Mouse (Mus musculus): ENCODE results near the gene Adnp. TPM values are rescaled to one million over a fixed set of nuclear protein-coding genes. Genes with fewer than 3 reads are reported as not detected.
"Not testable (repeated sequence)": the region's sequence is repeated elsewhere in the genome, so short reads cannot be mapped to it uniquely, and the experiment has no call there.

Adnp gene
- polyA plus RNA-seq, 1 experiment from 2014 or later: 3.4 TPM

DNA sequence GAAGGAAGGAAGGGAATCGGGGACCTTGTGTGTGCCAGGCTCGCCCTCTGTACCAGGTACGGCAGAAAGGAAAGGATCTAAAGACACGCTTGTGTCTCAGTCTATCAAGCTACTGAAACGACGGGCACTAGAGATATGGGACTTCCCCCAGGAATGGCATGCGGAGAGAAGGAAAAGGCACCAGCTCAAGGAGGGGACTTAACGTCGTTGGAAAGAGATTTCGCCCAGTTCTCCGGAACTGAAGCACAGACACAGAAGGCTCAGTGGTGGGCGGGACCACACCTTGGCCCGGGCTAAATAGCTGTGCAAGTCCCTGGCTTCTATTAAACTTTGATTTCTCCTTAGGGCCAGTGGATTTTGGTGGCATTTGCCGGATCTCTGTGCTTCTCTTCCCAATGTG, 44.9 kb downstream of the Adnp start:
- H3K27me3 ChIP-seq (replicated peaks; ENCODE audit: insufficient read depth, low read length): no peaks in the 10 kb centered on the region
- peak overlapping the region; percentile 59; the same call in 1 of the 2 replicates for H3K27ac ChIP-seq (ENCODE audit: low read length)
- peak; percentile 51 for ATAC-seq
- TF ChIP-seq EP300 (IDR thresholded peaks at IDR 0.05): no peak
- no peaks in the 10 kb centered on the region for H3K9me3 ChIP-seq (ENCODE audit: low read length)
- H3K36me3 ChIP-seq (ENCODE audit: insufficient read depth, low read length): no peaks in the 10 kb centered on the region
- WGBS: 9% methylated on average over 14 of the region's 14 CpGs
- peak overlapping the region; percentile 59 for H3K4me2 ChIP-seq (replicated peaks; ENCODE audit: low read depth, low read length)
- no peak overlapping the region; the same call in 1 of the 2 replicates for H3K9ac ChIP-seq (replicated peaks; ENCODE audit: low read depth)
- H3K4me1 ChIP-seq (ENCODE audit: insufficient read depth, low read depth, low read length): peaks cover 2% of the 10 kb centered on the region; the same call in 1 of the 2 replicates
- DNase-seq (ENCODE audit: low spot score): peak; percentile 61
- peak overlapping the region; percentile 28 for H3K4me3 ChIP-seq (ENCODE audit: low read depth, low read length)

DNA sequence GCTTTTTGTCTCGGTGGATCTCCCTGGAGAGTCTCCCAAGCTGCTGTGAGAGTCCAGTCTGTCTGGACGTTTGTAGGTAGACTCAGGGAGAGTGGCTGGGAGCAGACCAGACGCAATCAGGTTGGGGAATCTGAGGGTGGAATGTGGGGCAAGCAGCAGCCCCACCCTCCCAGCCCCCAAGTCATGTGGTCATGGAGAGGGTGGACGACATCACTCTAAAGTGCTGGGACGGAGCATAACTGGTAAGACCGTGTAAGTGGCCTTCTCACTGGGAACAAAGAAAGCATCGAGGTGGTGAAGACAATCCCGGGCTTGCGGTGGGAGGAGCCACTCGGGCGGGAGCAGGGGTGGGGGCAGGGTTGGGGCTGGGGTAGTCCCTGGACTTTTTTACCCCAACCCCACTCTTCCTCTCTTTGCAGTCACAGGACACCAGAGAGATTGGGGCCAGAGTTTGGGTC, 45.4 kb downstream of the Adnp start:
- H3K9ac ChIP-seq (replicated peaks; ENCODE audit: low read depth): no peak overlapping the region; the same call in 1 of the 2 replicates
- no peaks in the 10 kb centered on the region for H3K9me3 ChIP-seq (ENCODE audit: low read length)
- ATAC-seq: peak; percentile 79
- H3K27ac ChIP-seq (ENCODE audit: low read length): peak overlapping the region; percentile 59; the same call in 1 of the 2 replicates
- TF ChIP-seq EP300 (IDR thresholded peaks at IDR 0.05): no peak
- no peak for TF ChIP-seq CTCF (IDR thresholded peaks at IDR 0.05)
- no peaks in the 10 kb centered on the region for H3K4me1 ChIP-seq (ENCODE audit: insufficient read depth, low read depth, low read length)
- WGBS: 8% methylated on average over 11 of the region's 11 CpGs
- no peaks in the 10 kb centered on the region for H3K27me3 ChIP-seq (replicated peaks; ENCODE audit: insufficient read depth, low read length)
- H3K36me3 ChIP-seq (ENCODE audit: insufficient read depth, low read length): no peaks in the 10 kb centered on the region
- peak overlapping the region; percentile 59 for H3K4me2 ChIP-seq (replicated peaks; ENCODE audit: low read depth, low read length)
- peak overlapping the region; percentile 28 for H3K4me3 ChIP-seq (ENCODE audit: low read depth, low read length)
- peak; percentile 59 for DNase-seq (ENCODE audit: low spot score)

DNA sequence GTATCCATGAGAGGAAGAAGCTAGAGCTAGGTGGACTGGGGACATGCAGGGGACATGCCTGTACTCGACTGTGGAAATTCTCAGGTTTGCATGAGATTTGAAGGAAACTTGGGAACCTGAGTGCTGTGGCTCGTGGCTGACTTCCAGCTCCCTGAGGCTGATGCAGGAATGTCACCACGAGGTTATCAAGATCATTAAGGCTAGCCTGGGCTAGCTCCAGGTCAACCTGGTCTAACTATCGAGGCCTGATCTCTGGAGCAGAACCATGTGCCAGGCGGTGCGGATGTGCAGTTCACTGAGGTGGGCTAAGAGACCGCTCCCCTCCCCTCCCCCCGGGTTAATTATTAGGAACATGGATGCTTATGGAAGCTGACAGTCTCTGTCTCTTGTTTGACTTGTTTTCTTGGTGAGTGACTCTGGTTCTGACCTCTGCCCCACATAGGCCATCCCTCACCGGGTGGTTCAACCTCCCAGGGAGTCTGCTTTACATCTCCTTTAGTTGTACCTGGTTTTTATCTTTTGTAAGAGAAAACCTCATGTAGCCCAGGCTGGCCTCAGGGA, 46.5 kb downstream of the Adnp start:
- Histone ChIP-seq H3K9me3 (ENCODE audit: low read length) (no peaks in the 10 kb centered on the region), H3K4me1 (ENCODE audit: insufficient read depth, low read depth, low read length) (no peaks in the 10 kb centered on the region), H3K27me3 (replicated peaks; ENCODE audit: insufficient read depth, low read length) (no peaks in the 10 kb centered on the region), H3K4me2 (replicated peaks; ENCODE audit: low read depth, low read length) (no peak overlapping the region), H3K4me3 (ENCODE audit: low read depth, low read length) (no peak overlapping the region), H3K36me3 (ENCODE audit: insufficient read depth, low read length) (no peaks in the 10 kb centered on the region), H3K9ac (replicated peaks; ENCODE audit: low read depth) (no peak overlapping the region), H3K27ac (ENCODE audit: low read length) (no peak overlapping the region)
- TF ChIP-seq EP300 (IDR thresholded peaks at IDR 0.05) (no peak), CTCF (IDR thresholded peaks at IDR 0.05) (no peak)
- DNase-seq (ENCODE audit: low spot score) (no peak), ATAC-seq (no peak)
- 81% methylated on average over 9 of the region's 9 CpGs for WGBS

DNA sequence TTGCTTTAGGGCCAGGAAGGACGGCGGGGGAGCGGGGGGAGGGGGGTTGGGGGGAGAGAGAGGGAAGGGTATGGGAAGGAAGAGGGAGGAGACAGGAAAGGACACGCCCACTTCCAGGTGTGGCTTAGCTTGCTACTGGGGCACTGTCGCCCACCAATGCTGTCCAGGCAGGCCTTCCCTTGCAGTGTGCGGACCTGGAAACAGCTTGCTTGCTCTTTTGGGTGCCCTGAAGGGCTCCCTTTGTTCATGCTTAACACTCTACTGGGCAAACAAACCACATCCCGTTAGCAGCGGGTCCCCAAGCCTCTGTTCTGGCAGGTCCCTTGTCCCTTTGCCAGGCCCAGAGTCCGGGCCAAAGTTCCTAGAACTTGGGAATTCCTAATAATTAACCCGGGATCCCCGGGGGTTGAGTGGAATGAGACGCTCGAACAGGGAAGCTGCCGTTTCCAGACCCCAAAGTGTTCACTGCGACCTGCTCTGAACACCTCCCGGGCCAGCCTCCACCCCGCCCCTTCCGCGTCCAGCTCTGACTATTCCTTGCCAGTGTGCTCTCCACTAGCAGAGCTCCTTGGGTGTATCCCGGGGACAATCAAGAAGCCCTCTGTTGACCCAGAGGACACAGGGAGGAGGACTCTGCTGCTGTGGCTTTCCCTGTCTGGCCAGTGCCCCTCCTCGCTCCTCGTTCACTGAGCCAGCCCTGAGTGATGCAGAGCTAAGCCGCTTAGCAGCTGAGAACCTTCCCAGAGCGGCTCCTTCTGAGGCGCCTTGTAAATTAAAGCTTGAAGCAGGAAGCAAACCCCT, 47.8 kb downstream of the Adnp start:
- ATAC-seq (peak; percentile 10; the same call in 1 of the 2 replicates), DNase-seq (ENCODE audit: low spot score) (peak; percentile 62)
- no peaks in the 10 kb centered on the region for H3K9me3 ChIP-seq (ENCODE audit: low read length)
- H3K36me3 ChIP-seq (ENCODE audit: insufficient read depth, low read length): no peaks in the 10 kb centered on the region
- WGBS: 8% methylated on average over 22 of the region's 25 CpGs
- no peaks in the 10 kb centered on the region for H3K27me3 ChIP-seq (replicated peaks; ENCODE audit: insufficient read depth, low read length)
- H3K27ac ChIP-seq (ENCODE audit: low read length): peak overlapping the region; percentile 20; the same call in 1 of the 2 replicates
- H3K4me3 ChIP-seq (ENCODE audit: low read depth, low read length): peak overlapping the region; percentile 28
- TF ChIP-seq CTCF (IDR thresholded peaks at IDR 0.05) (no peak), EP300 (IDR thresholded peaks at IDR 0.05) (no peak)
- no peak overlapping the region for H3K9ac ChIP-seq (replicated peaks; ENCODE audit: low read depth)
- no peaks in the 10 kb centered on the region for H3K4me1 ChIP-seq (ENCODE audit: insufficient read depth, low read depth, low read length)
- peak overlapping the region; percentile 61 for H3K4me2 ChIP-seq (replicated peaks; ENCODE audit: low read depth, low read length)

DNA sequence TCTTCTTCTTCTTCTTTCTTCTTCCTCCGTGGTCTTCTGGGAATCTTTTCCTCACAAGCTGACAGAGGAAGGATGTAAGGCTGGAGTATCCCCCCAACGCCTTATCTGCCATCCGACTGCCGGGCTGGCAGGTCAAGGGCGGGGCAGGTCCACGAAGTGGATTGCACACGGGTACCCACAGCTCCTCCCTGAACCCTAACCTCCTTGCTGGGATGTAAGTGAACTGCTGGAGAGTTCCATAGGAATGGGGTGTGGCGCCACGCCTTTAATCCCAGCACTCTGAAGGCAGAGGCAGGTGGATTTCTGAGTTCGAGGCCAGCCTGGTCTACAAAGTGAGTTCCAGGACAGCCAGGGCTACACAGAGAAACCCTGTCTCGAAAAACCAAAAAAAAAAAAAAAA, 48.9 kb downstream of the Adnp start:
- not testable (repeated sequence) for H3K4me1 ChIP-seq (ENCODE audit: insufficient read depth, low read depth, low read length); H3K9ac ChIP-seq (replicated peaks; ENCODE audit: low read depth); H3K9me3 ChIP-seq (ENCODE audit: low read length); ATAC-seq; DNase-seq (ENCODE audit: low spot score); H3K27ac ChIP-seq (ENCODE audit: low read length); H3K27me3 ChIP-seq (replicated peaks; ENCODE audit: insufficient read depth, low read length); H3K36me3 ChIP-seq (ENCODE audit: insufficient read depth, low read length); H3K4me3 ChIP-seq (ENCODE audit: low read depth, low read length); H3K4me2 ChIP-seq (replicated peaks; ENCODE audit: low read depth, low read length)
- WGBS: 46% methylated on average over 9 of the region's 11 CpGs

DNA sequence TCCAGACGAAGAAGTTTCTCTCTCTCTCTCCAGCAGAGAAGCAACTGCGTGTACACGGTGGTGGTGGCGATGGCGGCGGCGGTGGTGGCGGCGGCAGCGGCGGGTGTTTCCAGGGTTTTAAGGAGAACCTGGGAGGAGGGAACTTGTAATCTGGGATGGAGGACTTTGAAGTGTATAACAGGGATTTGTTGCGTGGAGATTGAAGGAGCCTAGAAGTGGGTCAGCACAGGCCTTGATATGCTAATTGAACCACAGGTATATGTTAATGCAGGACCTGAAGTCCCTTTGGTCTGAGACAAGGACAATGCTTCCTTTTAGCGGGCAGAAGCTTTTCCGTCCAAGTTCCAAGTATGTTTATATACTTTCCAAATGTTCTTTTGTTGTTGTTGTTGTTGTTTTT, 50.6 kb downstream of the Adnp start:
- no peaks in the 10 kb centered on the region for H3K9me3 ChIP-seq (ENCODE audit: low read length)
- ATAC-seq (no peak), DNase-seq (ENCODE audit: low spot score) (no peak)
- 31% methylated on average over 14 of the region's 14 CpGs for WGBS
- H3K27ac ChIP-seq (ENCODE audit: low read length): no peak overlapping the region
- H3K27me3 ChIP-seq (replicated peaks; ENCODE audit: insufficient read depth, low read length): no peaks in the 10 kb centered on the region
- no peaks in the 10 kb centered on the region for H3K4me1 ChIP-seq (ENCODE audit: insufficient read depth, low read depth, low read length)
- H3K9ac ChIP-seq (replicated peaks; ENCODE audit: low read depth): no peak overlapping the region
- no peak for TF ChIP-seq EP300 (IDR thresholded peaks at IDR 0.05)
- no peak for TF ChIP-seq CTCF (IDR thresholded peaks at IDR 0.05)
- no peak overlapping the region for H3K4me3 ChIP-seq (ENCODE audit: low read depth, low read length)
- no peaks in the 10 kb centered on the region for H3K36me3 ChIP-seq (ENCODE audit: insufficient read depth, low read length)
- H3K4me2 ChIP-seq (replicated peaks; ENCODE audit: low read depth, low read length): no peak overlapping the region
